Mouse (Mus musculus): ENCODE measurements at regions not wholly inside any gene's neighbourhood (a gene's known extent, or its start where the extent isn't known, plus 50 kb on each side); places are given as distances from the start of the nearest gene placed in this dataset.

DNA sequence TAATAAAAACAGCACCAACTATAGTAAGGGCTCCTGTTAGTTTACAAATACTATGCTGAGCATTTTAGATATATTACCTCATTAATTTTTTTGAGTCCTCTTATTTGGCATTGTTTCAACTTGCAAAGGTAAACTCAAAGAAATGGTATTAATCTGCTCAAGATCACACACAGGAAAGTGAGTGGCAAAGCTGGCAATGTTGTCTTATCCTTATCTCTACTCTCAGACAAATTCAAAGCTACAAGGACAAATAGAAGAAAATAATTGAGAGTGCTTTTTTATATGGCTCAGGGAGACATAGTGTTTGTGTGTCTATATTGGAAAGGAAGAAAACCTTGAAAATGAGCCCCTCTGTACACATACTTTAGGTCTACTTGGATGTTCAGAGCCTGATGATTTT is 411.9 kb upstream of the Mgat4c start:
- no peak overlapping the region for H3K27ac ChIP-seq (ENCODE audit: low read depth, low read length)
- H3K9me3 ChIP-seq (replicated peaks; ENCODE audit: control insufficient read depth, low read length), result no peaks in the 10 kb centered on the region
- ATAC-seq (no peak), DNase-seq (ENCODE audit: low spot score) (no peak)
- H3K4me3 ChIP-seq (ENCODE audit: low read depth, low read length), result no peak overlapping the region
- no peaks in the 10 kb centered on the region for H3K27me3 ChIP-seq (replicated peaks; ENCODE audit: control insufficient read depth, insufficient read depth, low read length)
- no peaks in the 10 kb centered on the region for H3K4me1 ChIP-seq (ENCODE audit: control insufficient read depth, insufficient read depth, low read length)
- H3K9ac ChIP-seq (ENCODE audit: low read length), result no peak overlapping the region
- no peaks in the 10 kb centered on the region for H3K36me3 ChIP-seq (ENCODE audit: control insufficient read depth, insufficient read depth, low read length)
- no peak overlapping the region for H3K4me2 ChIP-seq (ENCODE audit: low read length)

- no peaks in the 10 kb centered on the region for H3K4me1 ChIP-seq (ENCODE audit: control insufficient read depth, insufficient read depth, low read length)
- no peak for DNase-seq (ENCODE audit: low spot score)
- WGBS, result 84% methylated on average over 3 of the region's 3 CpGs
Observed at GRCm38 (mm10) chr10:101271459-101272299, 409.6 kb upstream of the Mgat4c start.

GRCm38 (mm10) chr10:101288082-101288481 is 393.2 kb upstream of the Mgat4c start:
- Histone ChIP-seq H3K4me3 (ENCODE audit: low read depth, low read length) (no peak overlapping the region), H3K27ac (ENCODE audit: low read depth, low read length) (no peak overlapping the region), H3K4me1 (ENCODE audit: control insufficient read depth, insufficient read depth, low read length) (no peaks in the 10 kb centered on the region), H3K9ac (ENCODE audit: low read length) (no peak overlapping the region), H3K36me3 (ENCODE audit: control insufficient read depth, insufficient read depth, low read length) (no peaks in the 10 kb centered on the region), H3K4me2 (ENCODE audit: low read length) (no peak overlapping the region), H3K9me3 (replicated peaks; ENCODE audit: control insufficient read depth, low read length) (no peaks in the 10 kb centered on the region), H3K27me3 (replicated peaks; ENCODE audit: control insufficient read depth, insufficient read depth, low read length) (no peaks in the 10 kb centered on the region)
- ATAC-seq (no peak), DNase-seq (ENCODE audit: low spot score) (peak; percentile 48)
- WGBS, result 93% methylated on average over 2 of the region's 2 CpGs

More at GRCm38 (mm10) chr10:101271459-101272299, 409.6 kb upstream of the Mgat4c start:
- no peak overlapping the region for H3K4me2 ChIP-seq (ENCODE audit: low read length)
- no peak for ATAC-seq
- no peaks in the 10 kb centered on the region for H3K27me3 ChIP-seq (replicated peaks; ENCODE audit: control insufficient read depth, insufficient read depth, low read length)
- no peak overlapping the region for H3K9ac ChIP-seq (ENCODE audit: low read length)
- no peaks in the 10 kb centered on the region for H3K9me3 ChIP-seq (replicated peaks; ENCODE audit: control insufficient read depth, low read length)
- no peaks in the 10 kb centered on the region for H3K36me3 ChIP-seq (ENCODE audit: control insufficient read depth, insufficient read depth, low read length)
- H3K27ac ChIP-seq (ENCODE audit: low read depth, low read length), result no peak overlapping the region
- no peak overlapping the region for H3K4me3 ChIP-seq (ENCODE audit: low read depth, low read length)

DNA sequence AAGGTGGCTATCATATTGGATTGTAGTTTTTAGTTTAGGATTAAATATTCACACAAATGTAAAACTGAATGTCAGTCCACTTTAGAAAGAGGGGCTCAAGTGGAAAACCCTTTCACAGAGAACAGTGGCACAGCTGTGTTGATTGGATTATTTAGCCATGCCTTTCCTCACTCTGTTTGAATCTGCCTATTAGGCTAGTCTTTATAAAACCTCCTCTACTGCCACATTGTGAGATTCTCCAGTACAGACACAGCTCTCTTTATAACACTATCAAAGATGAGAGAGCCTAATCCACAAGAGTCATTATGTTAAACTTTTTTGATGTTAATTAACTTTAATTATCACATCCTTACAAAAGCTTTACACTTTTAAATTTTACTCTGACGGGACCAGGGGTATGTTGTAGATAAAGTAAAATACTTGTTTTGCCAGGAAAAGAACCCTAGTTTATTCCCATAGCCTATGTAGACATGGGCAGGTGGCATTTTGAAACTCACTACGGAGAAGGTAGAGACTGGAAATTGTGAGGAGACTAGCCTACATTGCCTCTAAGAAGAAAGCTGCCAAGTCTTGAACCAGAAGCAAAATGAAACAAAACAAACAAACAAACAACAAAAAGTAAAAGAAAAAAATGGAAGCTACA is 379.0 kb upstream of the Mgat4c start:
- no peaks in the 10 kb centered on the region for H3K27me3 ChIP-seq (replicated peaks; ENCODE audit: control insufficient read depth, insufficient read depth, low read length)
- peak; percentile 95 for ATAC-seq
- H3K27ac ChIP-seq (ENCODE audit: low read depth, low read length), result no peak overlapping the region
- no peak overlapping the region for H3K4me3 ChIP-seq (ENCODE audit: low read depth, low read length)
- no peak overlapping the region for H3K4me2 ChIP-seq (ENCODE audit: low read length)
- H3K36me3 ChIP-seq (ENCODE audit: control insufficient read depth, insufficient read depth, low read length), result no peaks in the 10 kb centered on the region
- H3K4me1 ChIP-seq (ENCODE audit: control insufficient read depth, insufficient read depth, low read length), result peaks cover 2% of the 10 kb centered on the region; the same call in 1 of the 2 replicates
- H3K9ac ChIP-seq (ENCODE audit: low read length), result no peak overlapping the region
- 8% methylated on average over 2 of the region's 2 CpGs for WGBS
- DNase-seq (ENCODE audit: low spot score), result peak; percentile 68
- H3K9me3 ChIP-seq (replicated peaks; ENCODE audit: control insufficient read depth, low read length), result no peaks in the 10 kb centered on the region

GRCm38 (mm10) chr10:101304075-101304474 is 377.2 kb upstream of the Mgat4c start:
- Histone ChIP-seq H3K27ac (ENCODE audit: low read depth, low read length) (no peak overlapping the region), H3K4me2 (ENCODE audit: low read length) (no peak overlapping the region), H3K4me1 (ENCODE audit: control insufficient read depth, insufficient read depth, low read length) (peaks cover 2% of the 10 kb centered on the region; the same call in 1 of the 2 replicates), H3K9me3 (replicated peaks; ENCODE audit: control insufficient read depth, low read length) (no peaks in the 10 kb centered on the region), H3K36me3 (ENCODE audit: control insufficient read depth, insufficient read depth, low read length) (no peaks in the 10 kb centered on the region), H3K9ac (ENCODE audit: low read length) (no peak overlapping the region), H3K27me3 (replicated peaks; ENCODE audit: control insufficient read depth, insufficient read depth, low read length) (no peaks in the 10 kb centered on the region), H3K4me3 (ENCODE audit: low read depth, low read length) (no peak overlapping the region)
- no peak for ATAC-seq
- DNase-seq (ENCODE audit: low spot score), result no peak

- Histone ChIP-seq H3K36me3 (ENCODE audit: control insufficient read depth, insufficient read depth, low read length) (no peaks in the 10 kb centered on the region), H3K27ac (ENCODE audit: low read depth, low read length) (no peak overlapping the region), H3K4me3 (ENCODE audit: low read depth, low read length) (no peak overlapping the region), H3K27me3 (replicated peaks; ENCODE audit: control insufficient read depth, insufficient read depth, low read length) (no peaks in the 10 kb centered on the region), H3K9me3 (replicated peaks; ENCODE audit: control insufficient read depth, low read length) (no peaks in the 10 kb centered on the region), H3K4me2 (ENCODE audit: low read length) (no peak overlapping the region), H3K9ac (ENCODE audit: low read length) (no peak overlapping the region), H3K4me1 (ENCODE audit: control insufficient read depth, insufficient read depth, low read length) (no peaks in the 10 kb centered on the region)
- 47% methylated on average over 3 of the region's 3 CpGs for WGBS
- DNase-seq (ENCODE audit: low spot score) (peak; percentile 80), ATAC-seq (peak; percentile 87)
Observed at GRCm38 (mm10) chr10:101316659-101317338, 364.5 kb upstream of the Mgat4c start.

DNA sequence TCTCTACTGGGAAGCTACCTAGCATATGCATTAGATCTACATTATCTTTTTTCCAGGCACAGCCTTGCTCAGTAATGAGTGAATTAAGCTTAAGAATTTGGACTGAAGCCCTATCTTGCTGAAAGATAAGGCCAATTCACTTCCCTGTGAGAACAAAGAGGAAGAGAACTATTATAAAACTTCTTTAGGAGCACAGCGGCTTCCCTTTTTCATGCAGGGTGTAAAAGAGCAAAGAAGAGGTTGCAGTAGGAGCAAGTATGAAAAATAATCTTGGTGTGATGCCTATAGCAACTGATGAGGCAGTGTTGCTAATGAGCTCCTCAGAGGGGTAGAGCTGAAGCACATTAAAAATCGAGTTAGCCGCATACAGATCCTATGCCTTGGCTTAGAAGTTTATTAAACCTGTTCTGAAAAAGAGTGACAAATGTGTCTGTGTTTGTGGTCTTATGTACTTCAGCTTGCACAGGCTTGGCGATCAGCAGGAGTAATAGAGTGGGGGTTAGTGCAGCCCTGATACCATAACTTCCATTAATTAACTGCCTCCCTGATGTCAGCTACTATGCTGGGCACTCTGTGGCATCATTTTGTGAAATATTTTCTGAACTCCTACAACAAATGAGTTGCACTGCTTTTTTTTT is 360.1 kb upstream of the Mgat4c start:
- Histone ChIP-seq H3K36me3 (ENCODE audit: control insufficient read depth, insufficient read depth, low read length) (no peaks in the 10 kb centered on the region), H3K9ac (ENCODE audit: low read length) (no peak overlapping the region), H3K27me3 (replicated peaks; ENCODE audit: control insufficient read depth, insufficient read depth, low read length) (no peaks in the 10 kb centered on the region), H3K9me3 (replicated peaks; ENCODE audit: control insufficient read depth, low read length) (no peaks in the 10 kb centered on the region), H3K4me1 (ENCODE audit: control insufficient read depth, insufficient read depth, low read length) (no peaks in the 10 kb centered on the region), H3K27ac (ENCODE audit: low read depth, low read length) (no peak overlapping the region; the same call in 1 of the 2 replicates), H3K4me2 (ENCODE audit: low read length) (no peak overlapping the region), H3K4me3 (ENCODE audit: low read depth, low read length) (no peak overlapping the region)
- DNase-seq (ENCODE audit: low spot score) (peak; percentile 57), ATAC-seq (peak; percentile 33; the same call in 1 of the 2 replicates)
- 48% methylated on average over 4 of the region's 4 CpGs for WGBS

GRCm38 (mm10) chr10:101324537-101324936 is 356.8 kb upstream of the Mgat4c start:
- H3K9me3 ChIP-seq (replicated peaks; ENCODE audit: control insufficient read depth, low read length), result no peaks in the 10 kb centered on the region
- no peaks in the 10 kb centered on the region for H3K4me1 ChIP-seq (ENCODE audit: control insufficient read depth, insufficient read depth, low read length)
- ATAC-seq (no peak), DNase-seq (ENCODE audit: low spot score) (no peak)
- H3K4me3 ChIP-seq (ENCODE audit: low read depth, low read length), result no peak overlapping the region
- H3K4me2 ChIP-seq (ENCODE audit: low read length), result no peak overlapping the region
- H3K36me3 ChIP-seq (ENCODE audit: control insufficient read depth, insufficient read depth, low read length), result no peaks in the 10 kb centered on the region
- 91% methylated on average over 1 of the region's 1 CpGs for WGBS
- H3K27me3 ChIP-seq (replicated peaks; ENCODE audit: control insufficient read depth, insufficient read depth, low read length), result no peaks in the 10 kb centered on the region
- no peak overlapping the region for H3K27ac ChIP-seq (ENCODE audit: low read depth, low read length)
- no peak overlapping the region for H3K9ac ChIP-seq (ENCODE audit: low read length)

Measured in forebrain, embryonic 14.5 days (tissue).